Mouse (Mus musculus) bone marrow macrophage, adult 2 months (primary cell): ENCODE measurements around the gene Mapk8ip2.

Experiments
- CTCF ChIP-seq: IDR thresholded peaks from 2 replicates; pipeline ENCODE4 v1.5.1; 2012; ENCODE audit warnings: low read depth, mild to moderate bottlenecking, low read length, moderate library complexity
- POLR2A ChIP-seq: IDR thresholded peaks from 2 replicates; pipeline ENCODE4 v1.6.1; 2012; ENCODE audit warnings: mild to moderate bottlenecking, low read depth, low read length, borderline replicate concordance

DNA sequence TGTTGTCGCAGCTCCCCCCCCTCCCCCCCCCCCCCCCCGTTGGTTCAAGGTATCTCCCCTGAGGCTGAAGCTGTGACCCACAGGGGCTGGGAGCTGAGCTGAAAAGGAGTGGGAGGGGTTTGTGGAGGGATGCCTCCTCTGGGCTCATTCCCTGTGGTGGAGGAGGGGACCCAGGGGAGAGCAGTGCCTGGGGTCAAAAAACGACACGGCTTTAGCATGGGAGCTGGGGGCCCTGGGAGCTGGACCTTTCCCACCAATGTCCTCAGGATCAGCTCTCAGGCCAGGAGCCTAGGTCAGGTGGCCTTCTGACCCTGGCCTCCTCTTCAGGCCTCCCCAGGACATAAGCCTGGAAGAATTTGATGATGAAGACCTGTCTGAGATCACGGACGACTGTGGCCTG, 1.1 kb downstream of the Mapk8ip2 start:
- no peak for TF ChIP-seq POLR2A
- no peak for TF ChIP-seq CTCF
